Mouse (Mus musculus) megakaryocyte, embryonic 14.5 days (primary cell): ENCODE measurements around the gene Sepsecs.

ENCODE experiments used
- FLI1 ChIP-seq: IDR thresholded peaks from 2 replicates; pipeline ENCODE4 v1.6.1; 2012; ENCODE audit warnings: low read length, inconsistent platforms, mixed read lengths
- GATA1 ChIP-seq: IDR thresholded peaks from 3 replicates; pipeline ENCODE4 v1.6.1; 2012; ENCODE audit warnings: mixed read lengths, low read length, inconsistent platforms, borderline replicate concordance

GRCm38 (mm10) chr5:52627713-52628112, 41.8 kb downstream of the Sepsecs start:
- TF ChIP-seq GATA1 (no peak), FLI1 (no peak)
